26 mouse cellular contexts compared by ENCODE assay signal in genomic region chr17:46206676-46207075, GRCm38 (mm10). TPM values are rescaled to one million over a fixed set of nuclear protein-coding genes. Genes with fewer than 3 reads are reported as not detected.
DNase-seq lines count a peak whose midpoint lies in the region; ATAC-seq and TF ChIP-seq lines count a peak whose summit lies in the region.
"Had no signal": no experiment of that assay in that cellular context is flagged by ENCODE, and none has a peak within 500 bp of the region (broad histone marks: within the 10 kb centered on the region; RNA-seq: fewer than 3 reads in every experiment).

No protein-coding gene starts in this region.

- H3K9ac ChIP-seq in kidney, embryonic 15.5 days = no peak overlapping the region
- H3K9ac ChIP-seq in liver, postnatal 0 days (replicated peaks) = no peak overlapping the region; the same call in 1 of the 2 replicates
- no peak overlapping the region for H3K9ac ChIP-seq in liver, embryonic 12.5 days
- H3K9ac ChIP-seq: embryonic facial prominence, embryonic 12.5 days; forebrain, embryonic 12.5 days had no signal

- no peak overlapping the region for H3K4me3 ChIP-seq in kidney, embryonic 15.5 days (replicated peaks)
- 0 out of 2 replicates have a peak overlapping the region, but pooled peaks have one; percentile 1 for H3K4me3 ChIP-seq in liver, postnatal 0 days (ENCODE audit: low read depth, low read length)
- H3K4me3 ChIP-seq in liver, embryonic 12.5 days = no peak overlapping the region
- H3K4me3 ChIP-seq: embryonic facial prominence, embryonic 10.5 days; embryonic facial prominence, embryonic 12.5 days; forebrain, embryonic 10.5 days; forebrain, embryonic 12.5 days had no signal

- ATAC-seq in kidney, embryonic 15.5 days (replicated peaks; ENCODE audit: low FRiP score) = no peak
- no peak for ATAC-seq in liver, postnatal 0 days
- no peak for ATAC-seq in liver, embryonic 12.5 days
- ATAC-seq in granulocyte monocyte progenitor cell, adult 5-6 weeks (replicated peaks; ENCODE audit: poor library complexity, severe bottlenecking) = no peak
- ATAC-seq: activated CD4-positive, CD25-positive, alpha-beta regulatory T cell, adult 4 months; CD4-positive, CD25-positive, alpha-beta regulatory T cell, adult 4 months; forebrain, embryonic 14.5 days; Patski had no signal

- no peaks in the 10 kb centered on the region for H3K9me3 ChIP-seq in kidney, embryonic 15.5 days (replicated peaks)
- H3K9me3 ChIP-seq in liver, postnatal 0 days (ENCODE audit: low read length) = no peaks in the 10 kb centered on the region
- no peaks in the 10 kb centered on the region for H3K9me3 ChIP-seq in liver, embryonic 12.5 days (replicated peaks)
- H3K9me3 ChIP-seq: embryonic facial prominence, embryonic 10.5 days; embryonic facial prominence, embryonic 12.5 days; forebrain, embryonic 10.5 days; forebrain, embryonic 12.5 days; G1E had no signal

- no peaks in the 10 kb centered on the region for H3K27me3 ChIP-seq in kidney, embryonic 15.5 days
- H3K27me3 ChIP-seq in liver, postnatal 0 days (ENCODE audit: insufficient read depth, low read length) = no peaks in the 10 kb centered on the region
- no peaks in the 10 kb centered on the region for H3K27me3 ChIP-seq in liver, embryonic 12.5 days (replicated peaks)
- H3K27me3 ChIP-seq: CH12.LX; embryonic facial prominence, embryonic 12.5 days; forebrain, embryonic 12.5 days; Patski had no signal

- H3K36me3 ChIP-seq in kidney, embryonic 15.5 days = peaks cover 70% of the 10 kb centered on the region
- peaks cover 53% of the 10 kb centered on the region for H3K36me3 ChIP-seq in liver, postnatal 0 days (replicated peaks; ENCODE audit: insufficient read depth, low read length)
- H3K36me3 ChIP-seq in liver, embryonic 12.5 days = peaks cover 73% of the 10 kb centered on the region

- TF ChIP-seq EP300 in liver, postnatal 0 days (IDR thresholded peaks at IDR 0.05; ENCODE audit: low read depth) = no peak

- peak; percentile 19 for DNase-seq in kidney, adult 11 months
- DNase-seq in kidney, adult 18-20 months = no peak
- peak; percentile 57 for DNase-seq in kidney, adult 9 months
- no peak for DNase-seq in liver, postnatal 0 days
- DNase-seq: adrenal gland, adult 8-10 months; adrenal gland, postnatal 14 days; adrenal gland, postnatal 36 days; B cell, adult 2 months; cerebellum, adult 11-12 months; cerebellum, adult 2 months; cerebellum, adult 9-10 months; cerebellum, postnatal 10 days; cerebellum, postnatal 25 days had no signal

- TF ChIP-seq CTCF in liver, postnatal 0 days (IDR thresholded peaks at IDR 0.05; ENCODE audit: low read depth) = no peak

- no peak overlapping the region for H3K27ac ChIP-seq in kidney, embryonic 15.5 days
- no peak overlapping the region for H3K27ac ChIP-seq in liver, postnatal 0 days (ENCODE audit: low read depth)
- no peak overlapping the region for H3K27ac ChIP-seq in liver, embryonic 12.5 days
- H3K27ac ChIP-seq: embryonic facial prominence, embryonic 10.5 days; embryonic facial prominence, embryonic 12.5 days; forebrain, embryonic 10.5 days; forebrain, embryonic 12.5 days had no signal

- peaks cover 14% of the 10 kb centered on the region for H3K4me1 ChIP-seq in kidney, embryonic 15.5 days
- peaks cover 15% of the 10 kb centered on the region for H3K4me1 ChIP-seq in liver, postnatal 0 days (ENCODE audit: insufficient read depth)
- H3K4me1 ChIP-seq in liver, embryonic 12.5 days = peaks cover 15% of the 10 kb centered on the region

- H3K4me2 ChIP-seq in kidney, embryonic 15.5 days = no peak overlapping the region
- H3K4me2 ChIP-seq in liver, postnatal 0 days (ENCODE audit: low read depth, low read length) = peak overlapping the region; percentile 32; the same call in 1 of the 2 replicates
- no peak overlapping the region for H3K4me2 ChIP-seq in liver, embryonic 12.5 days
- H3K4me2 ChIP-seq: embryonic facial prominence, embryonic 12.5 days; forebrain, embryonic 12.5 days had no signal

RNA-seq across cellular contexts. Expression of gene Xpo5, which starts 4.1 kb away (rescaled TPM):
- 41.9 and 44.8 TPM in 2 replicates for polyA plus RNA-seq in kidney, embryonic 15.5 days (2015; fragmentation: Nextera tagmentation; extraction: Ambion mirVana)
- 7.4 and 8.7 TPM in 2 replicates for polyA plus RNA-seq in liver, postnatal 0 days (2015; fragmentation: Nextera tagmentation; extraction: Ambion mirVana)
- polyA plus RNA-seq in liver, embryonic 12.5 days (2016; fragmentation: Nextera tagmentation; extraction: Ambion mirVana) = 33.0 and 34.9 TPM in 2 replicates
- 64.5 and 70.0 TPM in 2 replicates for total RNA-seq in granulocyte monocyte progenitor cell, adult 5-6 weeks (2014; fragmentation: Nextera tagmentation)
- 58.1 and 67.1 TPM in 2 replicates for total RNA-seq in granulocyte monocyte progenitor cell, adult 5-6 weeks (2017)

RNA-seq across cellular contexts. Expression of gene Polh, which starts 4.2 kb away (rescaled TPM):
- 16.5 and 17.0 TPM in 2 replicates for polyA plus RNA-seq in kidney, embryonic 15.5 days (2015; fragmentation: Nextera tagmentation; extraction: Ambion mirVana)
- 6.9 and 8.9 TPM in 2 replicates for polyA plus RNA-seq in liver, postnatal 0 days (2015; fragmentation: Nextera tagmentation; extraction: Ambion mirVana)
- 24.6 and 25.0 TPM in 2 replicates for polyA plus RNA-seq in liver, embryonic 12.5 days (2016; fragmentation: Nextera tagmentation; extraction: Ambion mirVana)
- total RNA-seq in granulocyte monocyte progenitor cell, adult 5-6 weeks (2014; fragmentation: Nextera tagmentation) = 15.3 and 18.2 TPM in 2 replicates
- 26.0 and 26.7 TPM in 2 replicates for total RNA-seq in granulocyte monocyte progenitor cell, adult 5-6 weeks (2017)

RNA-seq across cellular contexts. Expression of gene Polr1c, which starts 41.2 kb away (rescaled TPM):
- polyA plus RNA-seq in kidney, embryonic 15.5 days (2015; fragmentation: Nextera tagmentation; extraction: Ambion mirVana) = 104 TPM in 2 replicates
- polyA plus RNA-seq in liver, postnatal 0 days (2015; fragmentation: Nextera tagmentation; extraction: Ambion mirVana) = 23.9 and 24.8 TPM in 2 replicates
- polyA plus RNA-seq in liver, embryonic 12.5 days (2016; fragmentation: Nextera tagmentation; extraction: Ambion mirVana) = 53.9 and 56.3 TPM in 2 replicates
- total RNA-seq in granulocyte monocyte progenitor cell, adult 5-6 weeks (2014; fragmentation: Nextera tagmentation) = 86.8 and 97.0 TPM in 2 replicates
- 40.4 and 65.2 TPM in 2 replicates for total RNA-seq in granulocyte monocyte progenitor cell, adult 5-6 weeks (2017)

RNA-seq across cellular contexts. Expression of gene Yipf3, which starts 41.2 kb away (rescaled TPM):
- polyA plus RNA-seq in kidney, embryonic 15.5 days (2015; fragmentation: Nextera tagmentation; extraction: Ambion mirVana) = 103 and 113 TPM in 2 replicates
- polyA plus RNA-seq in liver, postnatal 0 days (2015; fragmentation: Nextera tagmentation; extraction: Ambion mirVana) = 62.6 and 68.7 TPM in 2 replicates
- 43.4 and 45.8 TPM in 2 replicates for polyA plus RNA-seq in liver, embryonic 12.5 days (2016; fragmentation: Nextera tagmentation; extraction: Ambion mirVana)
- total RNA-seq in granulocyte monocyte progenitor cell, adult 5-6 weeks (2014; fragmentation: Nextera tagmentation) = 62.8 and 72.2 TPM in 2 replicates
- 40.9 and 60.4 TPM in 2 replicates for total RNA-seq in granulocyte monocyte progenitor cell, adult 5-6 weeks (2017)

RNA-seq across cellular contexts. Expression of gene Gtpbp2, which starts 45.8 kb away (rescaled TPM):
- 36.8 and 44.4 TPM in 2 replicates for polyA plus RNA-seq in kidney, embryonic 15.5 days (2015; fragmentation: Nextera tagmentation; extraction: Ambion mirVana)
- polyA plus RNA-seq in liver, postnatal 0 days (2015; fragmentation: Nextera tagmentation; extraction: Ambion mirVana) = 23.4 and 27.5 TPM in 2 replicates
- 32.6 and 33.7 TPM in 2 replicates for polyA plus RNA-seq in liver, embryonic 12.5 days (2016; fragmentation: Nextera tagmentation; extraction: Ambion mirVana)
- 46.6 and 49.2 TPM in 2 replicates for total RNA-seq in granulocyte monocyte progenitor cell, adult 5-6 weeks (2014; fragmentation: Nextera tagmentation)
- total RNA-seq in granulocyte monocyte progenitor cell, adult 5-6 weeks (2017) = 28.7 and 58.6 TPM in 2 replicates

Comparison
In these comparisons a context has a peak if more than half of its experiments do, and no peak if none do; other contexts are left out.
1. DNase-seq: peak in kidney, adult 11 months (single experiment) and kidney, adult 9 months (single experiment); none in kidney, adult 18-20 months (single experiment) and liver, postnatal 0 days (single experiment).